Mouse (Mus musculus) layer of hippocampus, postnatal 14 days (tissue): Measurements from ENCODE around the gene Tent5c. TPM values are rescaled to one million over a fixed set of nuclear protein-coding genes. Genes with fewer than 3 reads are reported as not detected.

Experiments
- total RNA-seq, 2 experiments: library from RNA; stranded (reverse); gene quantifications; 2 replicates each; pipeline ENCODE4 v1.2.3; 2021

Gene Tent5c
- total RNA-seq, 2 experiments from 2014 or later, result 3.7 to 4.2 TPM

Other genes starting within 250 kb of the Tent5c start
- gene Man1a2, start 196.2 kb upstream of the Tent5c start, total RNA-seq, result 100 to 1,000 TPM; 124 to 128 TPM